Mouse (Mus musculus): ENCODE results near the gene Zfp346. TPM values are rescaled to one million over a fixed set of nuclear protein-coding genes. Genes with fewer than 3 reads are reported as not detected.

The Zfp346 gene
- polyA plus RNA-seq, 1 experiment: 48.5 TPM

DNA sequence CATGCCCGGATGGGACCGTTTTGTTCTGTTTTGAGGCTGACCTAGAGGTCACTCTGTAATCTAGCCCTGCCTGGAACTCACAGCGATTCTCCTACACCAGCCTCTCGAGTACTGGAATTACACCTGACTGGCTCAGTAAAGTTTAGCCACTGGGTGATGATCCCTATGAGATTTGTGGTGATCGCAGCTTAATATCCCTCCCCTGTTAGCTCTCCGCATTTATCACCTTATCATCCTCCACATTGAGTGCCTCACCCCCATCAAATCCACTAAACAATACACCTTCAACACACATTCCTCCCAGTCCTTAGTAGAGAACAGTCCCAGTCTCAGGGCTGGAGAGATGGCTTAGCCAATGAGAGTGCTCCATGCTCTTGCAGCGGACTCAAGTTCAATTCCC lies 57.3 kb downstream of the Zfp346 start:
- H3K4me1 ChIP-seq (ENCODE audit: control insufficient read depth, insufficient read depth, low read length): no peaks in the 10 kb centered on the region
- no peak overlapping the region for H3K4me3 ChIP-seq (replicated peaks; ENCODE audit: insufficient read depth, low read depth, low read length)
- 73% methylated on average over 7 of the region's 7 CpGs for WGBS
- H3K27ac ChIP-seq (ENCODE audit: insufficient read depth, low read length): no peak overlapping the region
- TF ChIP-seq CTCF (IDR thresholded peaks at IDR 0.05; ENCODE audit: borderline replicate concordance, insufficient read depth, low read depth, low read length): no peak
- no peak for TF ChIP-seq POLR2A (IDR thresholded peaks at IDR 0.05; ENCODE audit: borderline replicate concordance, insufficient read depth, low read length)
- no peaks in the 10 kb centered on the region for H3K27me3 ChIP-seq (ENCODE audit: control insufficient read depth, insufficient read depth, low read length)
- DNase-seq: no peak

DNA sequence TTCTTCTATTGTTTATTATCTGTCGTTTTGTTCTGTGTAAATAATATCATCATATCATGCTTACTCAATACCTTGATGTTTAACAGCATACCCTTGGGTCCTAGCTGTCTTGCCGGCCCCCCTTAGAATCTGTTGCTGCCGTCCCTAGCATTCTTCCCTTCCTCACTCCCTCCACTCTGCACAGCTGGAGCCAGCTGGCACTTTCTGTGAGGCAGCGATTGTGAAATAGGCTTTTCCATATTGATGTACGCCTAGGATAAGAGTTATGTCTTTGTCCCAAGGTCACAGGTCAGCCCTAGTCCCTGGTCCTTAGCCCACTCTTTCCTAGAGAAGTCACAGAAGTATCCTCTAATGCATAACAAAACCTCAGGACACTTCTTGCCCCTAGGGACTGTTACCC lies 58.4 kb downstream of the Zfp346 start:
- no peak for DNase-seq
- Histone ChIP-seq H3K27me3 (ENCODE audit: control insufficient read depth, insufficient read depth, low read length) (no peaks in the 10 kb centered on the region), H3K4me3 (replicated peaks; ENCODE audit: insufficient read depth, low read depth, low read length) (no peak overlapping the region), H3K4me1 (ENCODE audit: control insufficient read depth, insufficient read depth, low read length) (no peaks in the 10 kb centered on the region), H3K27ac (ENCODE audit: insufficient read depth, low read length) (no peak overlapping the region)
- WGBS: 48% methylated on average over 5 of the region's 5 CpGs
- TF ChIP-seq POLR2A (IDR thresholded peaks at IDR 0.05; ENCODE audit: borderline replicate concordance, insufficient read depth, low read length) (no peak), CTCF (IDR thresholded peaks at IDR 0.05; ENCODE audit: borderline replicate concordance, insufficient read depth, low read depth, low read length) (no peak)

DNA sequence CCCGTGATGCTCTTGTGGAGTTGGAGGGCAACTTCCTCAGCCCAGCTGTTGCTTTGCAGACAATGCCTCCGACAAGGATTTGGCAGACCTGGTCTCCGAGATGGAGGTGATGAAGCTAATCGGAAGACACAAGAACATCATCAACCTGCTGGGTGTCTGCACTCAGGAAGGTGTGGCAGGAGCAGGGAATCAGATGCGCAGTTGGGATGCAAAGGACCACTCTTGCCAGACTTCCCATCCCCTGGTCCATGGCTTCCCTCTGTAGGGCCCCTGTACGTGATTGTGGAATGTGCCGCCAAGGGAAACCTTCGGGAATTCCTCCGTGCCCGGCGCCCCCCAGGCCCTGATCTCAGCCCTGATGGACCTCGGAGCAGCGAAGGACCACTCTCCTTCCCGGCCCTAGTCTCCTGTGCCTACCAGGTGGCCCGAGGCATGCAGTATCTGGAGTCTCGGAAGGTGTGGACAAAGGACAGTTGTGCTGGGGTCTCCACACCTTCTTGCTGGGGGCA lies 60.8 kb downstream of the Zfp346 start:
- Histone ChIP-seq H3K27me3 (ENCODE audit: control insufficient read depth, insufficient read depth, low read length) (no peaks in the 10 kb centered on the region), H3K4me3 (replicated peaks; ENCODE audit: insufficient read depth, low read depth, low read length) (no peak overlapping the region), H3K27ac (ENCODE audit: insufficient read depth, low read length) (no peak overlapping the region), H3K4me1 (ENCODE audit: control insufficient read depth, insufficient read depth, low read length) (no peaks in the 10 kb centered on the region; the same call in 1 of the 2 replicates)
- WGBS: 58% methylated on average over 16 of the region's 16 CpGs
- TF ChIP-seq POLR2A (IDR thresholded peaks at IDR 0.05; ENCODE audit: borderline replicate concordance, insufficient read depth, low read length) (no peak), CTCF (IDR thresholded peaks at IDR 0.05; ENCODE audit: borderline replicate concordance, insufficient read depth, low read depth, low read length) (no peak)
- no peak for DNase-seq

DNA sequence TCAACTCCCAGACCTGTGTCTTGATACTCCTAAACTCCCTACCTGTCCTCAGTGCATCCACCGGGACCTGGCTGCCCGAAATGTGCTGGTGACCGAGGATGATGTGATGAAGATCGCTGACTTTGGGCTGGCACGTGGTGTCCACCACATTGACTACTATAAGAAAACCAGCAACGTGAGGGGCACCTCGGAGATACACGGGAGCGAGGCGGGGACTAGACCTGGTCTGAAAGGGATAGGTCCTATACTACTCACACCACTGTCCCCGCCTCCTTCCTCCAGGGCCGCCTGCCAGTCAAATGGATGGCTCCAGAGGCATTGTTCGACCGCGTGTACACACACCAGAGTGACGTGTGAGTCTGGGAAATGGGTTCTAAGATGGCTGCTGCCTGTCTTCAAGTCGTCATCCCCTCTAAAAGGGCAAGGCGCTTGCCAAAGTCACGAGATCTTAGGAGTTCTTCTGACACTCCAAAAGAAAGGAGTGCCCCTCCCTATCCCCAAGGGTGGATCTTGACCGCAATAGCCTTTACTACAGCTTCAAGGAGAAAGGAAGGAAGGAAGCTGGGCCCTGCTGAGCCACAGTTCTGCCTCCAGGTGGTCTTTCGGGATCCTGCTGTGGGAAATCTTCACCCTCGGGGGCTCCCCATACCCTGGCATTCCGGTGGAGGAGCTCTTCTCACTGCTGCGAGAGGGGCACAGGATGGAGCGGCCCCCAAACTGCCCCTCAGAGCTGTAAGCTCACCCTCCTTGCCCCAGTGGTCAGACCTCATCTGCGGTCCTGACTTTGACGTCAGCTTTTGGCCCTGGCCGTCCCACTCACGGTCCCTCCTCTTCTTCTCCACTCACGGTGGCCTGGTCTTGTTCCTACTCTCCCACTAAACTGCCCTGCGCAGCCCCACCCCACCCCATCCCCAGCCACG lies 62.0 kb downstream of the Zfp346 start:
- DNase-seq: no peak
- Histone ChIP-seq H3K4me3 (replicated peaks; ENCODE audit: insufficient read depth, low read depth, low read length) (no peak overlapping the region), H3K4me1 (ENCODE audit: control insufficient read depth, insufficient read depth, low read length) (no peaks in the 10 kb centered on the region; the same call in none of the 2 replicates), H3K27ac (ENCODE audit: insufficient read depth, low read length) (no peak overlapping the region), H3K27me3 (ENCODE audit: control insufficient read depth, insufficient read depth, low read length) (no peaks in the 10 kb centered on the region)
- TF ChIP-seq CTCF (IDR thresholded peaks at IDR 0.05; ENCODE audit: borderline replicate concordance, insufficient read depth, low read depth, low read length) (no peak), POLR2A (IDR thresholded peaks at IDR 0.05; ENCODE audit: borderline replicate concordance, insufficient read depth, low read length) (no peak)
- WGBS: 88% methylated on average over 32 of the region's 32 CpGs

DNA sequence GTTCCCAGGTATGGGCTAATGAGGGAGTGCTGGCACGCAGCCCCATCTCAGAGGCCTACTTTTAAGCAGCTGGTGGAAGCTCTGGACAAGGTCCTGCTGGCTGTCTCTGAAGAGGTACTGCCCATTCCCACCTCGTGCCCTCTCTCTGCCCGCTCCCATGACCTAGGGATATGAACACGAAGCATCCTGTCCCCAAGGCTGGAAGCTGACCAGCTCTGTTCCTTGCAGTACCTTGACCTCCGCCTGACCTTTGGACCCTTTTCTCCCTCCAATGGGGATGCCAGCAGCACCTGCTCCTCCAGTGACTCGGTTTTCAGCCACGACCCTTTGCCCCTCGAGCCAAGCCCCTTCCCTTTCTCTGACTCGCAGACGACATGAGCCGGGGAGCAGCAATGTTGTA lies 62.7 kb downstream of the Zfp346 start:
- H3K4me3 ChIP-seq (replicated peaks; ENCODE audit: insufficient read depth, low read depth, low read length): no peak overlapping the region
- no peaks in the 10 kb centered on the region for H3K27me3 ChIP-seq (ENCODE audit: control insufficient read depth, insufficient read depth, low read length)
- no peak overlapping the region for H3K27ac ChIP-seq (ENCODE audit: insufficient read depth, low read length)
- no peaks in the 10 kb centered on the region; the same call in none of the 2 replicates for H3K4me1 ChIP-seq (ENCODE audit: control insufficient read depth, insufficient read depth, low read length)
- DNase-seq: no peak
- 67% methylated on average over 11 of the region's 11 CpGs for WGBS
- TF ChIP-seq POLR2A (IDR thresholded peaks at IDR 0.05; ENCODE audit: borderline replicate concordance, insufficient read depth, low read length) (no peak), CTCF (IDR thresholded peaks at IDR 0.05; ENCODE audit: borderline replicate concordance, insufficient read depth, low read depth, low read length) (no peak)

DNA sequence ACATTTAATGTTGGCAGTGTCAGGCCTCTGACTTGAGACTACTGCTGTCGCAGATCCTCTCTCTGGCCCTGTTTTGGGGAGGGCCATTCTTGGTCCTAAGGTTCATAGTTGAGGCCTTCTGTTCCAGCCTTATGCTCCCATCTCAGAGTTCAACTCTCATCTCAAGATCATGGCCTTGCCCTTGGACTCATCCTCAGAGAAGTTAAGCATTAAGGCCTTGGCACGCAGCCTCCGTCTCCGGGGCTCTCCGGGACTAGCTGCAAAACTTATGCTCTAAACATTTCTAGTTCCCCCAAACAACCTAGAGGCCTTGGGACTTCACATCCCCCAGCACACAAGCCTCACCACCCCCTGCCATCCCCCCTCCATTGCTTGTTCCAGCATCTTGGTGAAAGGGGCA lies 63.1 kb downstream of the Zfp346 start:
- no peak overlapping the region for H3K27ac ChIP-seq (ENCODE audit: insufficient read depth, low read length)

DNA sequence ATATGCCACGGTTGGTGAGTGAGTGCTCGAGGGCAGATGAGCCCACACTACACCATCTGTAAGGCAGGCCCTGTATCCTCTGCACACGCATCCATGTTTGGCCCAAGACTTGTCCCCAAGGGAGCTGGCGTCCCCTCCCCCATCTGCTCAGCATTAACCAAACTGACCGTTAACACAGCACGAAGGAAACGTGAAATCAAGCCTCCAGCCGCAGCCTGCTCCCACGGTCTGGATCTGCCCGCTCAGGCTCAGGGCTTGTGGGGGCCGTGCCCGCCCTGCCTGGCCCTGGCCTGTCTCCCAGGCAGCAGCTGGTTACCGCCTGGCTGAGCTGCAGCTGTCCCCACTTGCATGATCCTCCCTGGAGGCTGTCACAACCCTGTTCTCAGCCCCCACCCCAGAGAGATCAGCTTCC lies 63.9 kb downstream of the Zfp346 start:
- 25% methylated on average over 13 of the region's 13 CpGs for WGBS
- Histone ChIP-seq H3K27me3 (ENCODE audit: control insufficient read depth, insufficient read depth, low read length) (no peaks in the 10 kb centered on the region), H3K27ac (ENCODE audit: insufficient read depth, low read length) (no peak overlapping the region), H3K4me3 (replicated peaks; ENCODE audit: insufficient read depth, low read depth, low read length) (no peak overlapping the region), H3K4me1 (ENCODE audit: control insufficient read depth, insufficient read depth, low read length) (no peaks in the 10 kb centered on the region; the same call in none of the 2 replicates)
- TF ChIP-seq POLR2A (IDR thresholded peaks at IDR 0.05; ENCODE audit: borderline replicate concordance, insufficient read depth, low read length): no peak
- TF ChIP-seq CTCF (IDR thresholded peaks at IDR 0.05; ENCODE audit: borderline replicate concordance, insufficient read depth, low read depth, low read length): no peak
- DNase-seq: no peak

More for the DNA sequence above, 63.1 kb downstream of the Zfp346 start:
- WGBS: 58% methylated on average over 5 of the region's 5 CpGs
- Histone ChIP-seq H3K4me3 (replicated peaks; ENCODE audit: insufficient read depth, low read depth, low read length) (no peak overlapping the region), H3K4me1 (ENCODE audit: control insufficient read depth, insufficient read depth, low read length) (no peaks in the 10 kb centered on the region; the same call in none of the 2 replicates), H3K27me3 (ENCODE audit: control insufficient read depth, insufficient read depth, low read length) (no peaks in the 10 kb centered on the region)
- TF ChIP-seq POLR2A (IDR thresholded peaks at IDR 0.05; ENCODE audit: borderline replicate concordance, insufficient read depth, low read length) (no peak), CTCF (IDR thresholded peaks at IDR 0.05; ENCODE audit: borderline replicate concordance, insufficient read depth, low read depth, low read length) (no peak)
- no peak for DNase-seq
